Mouse (Mus musculus) embryonic facial prominence, embryonic 12.5 days (tissue): ENCODE data around the gene Vps13d. TPM values are rescaled to one million over a fixed set of nuclear protein-coding genes. Genes with fewer than 3 reads are reported as not detected.

ENCODE experiments used
- ATAC-seq: fragments of 200-750 bp; cut with Nextera tagmentation; 2 replicates; pipeline ENCODE4 v1.8.0; 2017; ENCODE audit not compliant: insufficient number of reproducible peaks, insufficient read depth, low FRiP score, low TSS enrichment
- H3K27ac ChIP-seq: fragments of 300-500 bp; sonication (generic); 2 replicates; pipeline ENCODE4 v1.5.1; 2016; ENCODE audit warnings: mild to moderate bottlenecking
- H3K27me3 ChIP-seq: fragments of 300-500 bp; sonication (generic); 2 replicates; pipeline ENCODE4 v1.6.1; 2016; ENCODE audit warnings: mild to moderate bottlenecking, moderate library complexity
- H3K36me3 ChIP-seq: fragments of 300-500 bp; sonication (generic); 2 replicates; pipeline ENCODE4 v1.6.1; 2016; ENCODE audit warnings: mild to moderate bottlenecking
- H3K4me1 ChIP-seq: fragments of 300-500 bp; sonication (generic); 2 replicates; pipeline ENCODE4 v1.6.1; 2016
- H3K4me2 ChIP-seq: fragments of 300-500 bp; sonication (generic); replicated peaks from 2 replicates; pipeline ENCODE4 v1.6.1; 2016; ENCODE audit warnings: mild to moderate bottlenecking, moderate library complexity
- H3K4me3 ChIP-seq: fragments of 300-500 bp; sonication (generic); 2 replicates; pipeline ENCODE4 v1.5.1; 2016; ENCODE audit warnings: mild to moderate bottlenecking
- H3K9ac ChIP-seq: fragments of 300-500 bp; sonication (generic); 2 replicates; pipeline ENCODE4 v1.6.1; 2016; ENCODE audit warnings: mild to moderate bottlenecking, moderate library complexity
- H3K9me3 ChIP-seq: fragments of 300-500 bp; sonication (generic); 2 replicates; pipeline ENCODE4 v1.6.1; 2016; ENCODE audit warnings: mild to moderate bottlenecking, moderate library complexity
- WGBS: fragments of 180-500 bp; shearing (Covaris S2); methylation state at CpG from one replicate; pipeline ENCODE4 v1.1.7; 2016; 5-methylcytosine and 5-hydroxymethylcytosine counted together
- polyA plus RNA-seq: library from polyadenylated mRNA; unstranded; fragments of >200 nt; fragmentation: Nextera tagmentation; extraction: Ambion mirVana; gene quantifications from 2 replicates; pipeline ENCODE4 v1.2.1, GENCODE M21; 2016

Vps13d gene
- polyA plus RNA-seq, 1 experiment from 2014 or later = 6.9 TPM

DNA sequence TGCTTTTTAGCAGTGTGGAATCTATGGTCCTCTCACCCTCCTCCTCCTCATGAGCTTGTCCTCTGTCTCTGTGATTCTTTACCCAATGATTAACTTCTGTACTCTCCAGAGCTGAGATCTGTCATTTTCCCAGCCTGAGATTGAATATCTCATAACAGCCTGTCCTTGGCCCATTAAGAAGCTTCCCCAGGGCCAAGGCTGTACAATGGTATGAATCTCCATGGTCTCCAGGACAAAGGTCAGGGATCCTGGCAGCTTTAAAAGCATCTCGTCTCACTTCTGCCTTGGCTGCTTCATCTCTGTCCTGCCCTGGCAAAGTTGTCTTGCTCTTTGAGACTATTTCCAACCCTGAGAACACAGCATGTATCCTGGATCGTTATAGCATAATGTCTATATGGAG lies 237.1 kb downstream of the Vps13d start:
- Histone ChIP-seq H3K4me1 (no peaks in the 10 kb centered on the region), H3K9me3 (no peaks in the 10 kb centered on the region), H3K9ac (no peak overlapping the region), H3K36me3 (no peaks in the 10 kb centered on the region), H3K27ac (no peak overlapping the region), H3K4me3 (no peak overlapping the region), H3K27me3 (no peaks in the 10 kb centered on the region), H3K4me2 (no peak overlapping the region)
- ATAC-seq = no peak
- 84% methylated on average over 2 of the region's 2 CpGs for WGBS

DNA sequence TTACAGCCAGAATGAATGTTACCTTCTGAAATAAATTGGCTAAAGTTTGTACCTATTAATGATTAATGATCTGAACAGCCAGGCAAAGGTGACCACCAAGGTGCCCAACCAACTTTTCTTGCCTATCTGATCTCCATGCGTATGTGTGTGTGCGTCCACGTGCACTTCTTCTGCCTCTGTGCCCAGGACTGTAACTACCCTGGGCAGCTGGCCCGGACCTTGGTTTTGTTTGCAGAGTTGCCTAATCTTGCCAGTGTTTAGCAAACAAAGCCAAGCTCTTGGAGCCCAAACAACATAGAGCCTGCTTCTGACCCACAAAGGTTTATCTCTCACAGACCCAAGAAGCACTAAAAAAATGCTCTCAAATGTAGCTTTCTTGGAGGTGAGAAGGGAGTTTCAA lies 237.6 kb downstream of the Vps13d start:
- H3K9me3 ChIP-seq = no peaks in the 10 kb centered on the region
- no peak overlapping the region for H3K4me2 ChIP-seq
- no peak overlapping the region for H3K9ac ChIP-seq
- no peak overlapping the region for H3K27ac ChIP-seq
- H3K4me3 ChIP-seq = no peak overlapping the region
- no peaks in the 10 kb centered on the region for H3K36me3 ChIP-seq
- H3K27me3 ChIP-seq = no peaks in the 10 kb centered on the region
- ATAC-seq = no peak
- 96% methylated on average over 4 of the region's 4 CpGs for WGBS
- H3K4me1 ChIP-seq = no peaks in the 10 kb centered on the region

DNA sequence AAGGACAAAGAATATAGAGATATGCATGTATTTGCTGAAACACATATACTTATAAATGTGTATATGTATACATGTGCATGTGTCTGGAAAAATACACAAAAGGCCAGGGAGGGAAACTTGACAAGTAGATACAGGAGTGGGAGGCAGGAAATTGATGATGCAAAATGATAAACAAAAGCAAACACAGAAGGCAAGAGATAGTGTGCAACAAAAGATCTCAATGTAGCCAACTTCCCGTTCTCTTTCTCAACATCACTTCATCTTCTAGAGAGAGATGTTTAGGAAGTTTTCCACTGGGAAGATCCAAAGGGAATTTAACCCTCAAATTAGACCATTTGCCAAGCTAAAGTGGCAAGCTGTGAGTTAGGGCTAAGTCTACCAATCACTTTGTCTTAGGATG lies 238.5 kb downstream of the Vps13d start:
- no peak overlapping the region for H3K4me2 ChIP-seq
- no peaks in the 10 kb centered on the region for H3K27me3 ChIP-seq
- no peaks in the 10 kb centered on the region for H3K9me3 ChIP-seq
- no peak overlapping the region for H3K27ac ChIP-seq
- no peak overlapping the region for H3K9ac ChIP-seq
- no peaks in the 10 kb centered on the region for H3K36me3 ChIP-seq
- no peaks in the 10 kb centered on the region for H3K4me1 ChIP-seq
- H3K4me3 ChIP-seq = no peak overlapping the region
- ATAC-seq = no peak
- whole genome bisulfite sequencing = 61% methylated on average over 1 of the region's 1 CpGs

DNA sequence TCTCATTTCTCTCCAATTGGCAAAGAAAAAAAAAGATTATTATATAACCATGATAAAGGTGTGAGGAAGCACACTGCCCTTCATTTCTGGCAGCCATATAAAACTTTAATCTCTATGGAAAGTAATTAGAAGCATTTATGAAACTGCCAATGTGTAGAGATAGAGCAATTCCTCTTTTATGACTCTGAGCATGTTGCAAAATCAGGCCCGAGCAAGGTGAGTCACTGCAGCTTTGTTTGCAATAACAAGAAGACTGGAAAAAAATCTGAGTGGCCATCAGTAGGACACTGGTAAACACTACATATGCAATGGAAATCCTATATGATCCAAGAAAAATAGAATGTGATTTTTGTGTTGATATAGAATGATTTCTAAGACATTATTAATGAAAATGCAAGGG lies 238.9 kb downstream of the Vps13d start:
- no peaks in the 10 kb centered on the region for H3K4me1 ChIP-seq
- H3K9ac ChIP-seq = no peak overlapping the region
- WGBS = 83% methylated on average over 1 of the region's 1 CpGs
- no peak overlapping the region for H3K4me2 ChIP-seq
- H3K27ac ChIP-seq = no peak overlapping the region
- H3K36me3 ChIP-seq = no peaks in the 10 kb centered on the region
- no peak overlapping the region for H3K4me3 ChIP-seq
- no peaks in the 10 kb centered on the region for H3K27me3 ChIP-seq
- no peaks in the 10 kb centered on the region for H3K9me3 ChIP-seq
- ATAC-seq = no peak

DNA sequence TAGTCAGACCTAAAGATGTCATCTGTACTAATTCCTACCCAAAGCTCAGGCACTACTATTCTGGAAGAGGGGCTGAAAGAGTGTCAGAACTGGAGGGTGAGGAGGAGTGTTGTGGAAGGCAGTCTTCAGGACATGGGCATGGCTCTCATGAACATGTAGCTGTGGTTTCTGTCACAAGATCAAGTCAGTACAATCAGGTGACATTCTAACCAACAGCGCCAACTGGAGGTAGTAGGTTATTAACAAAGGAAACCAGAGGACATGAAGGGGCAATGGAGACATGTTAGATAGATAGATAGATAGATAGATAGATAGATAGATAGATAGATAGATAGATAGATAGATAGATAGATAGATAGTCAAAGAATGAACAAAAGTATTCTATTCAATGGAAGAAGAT lies 241.4 kb downstream of the Vps13d start:
- H3K27me3 ChIP-seq = no peaks in the 10 kb centered on the region
- H3K4me3 ChIP-seq = no peak overlapping the region
- H3K36me3 ChIP-seq = no peaks in the 10 kb centered on the region
- H3K4me2 ChIP-seq = no peak overlapping the region
- H3K4me1 ChIP-seq = peaks cover 10% of the 10 kb centered on the region
- no peak for ATAC-seq
- H3K9ac ChIP-seq = no peak overlapping the region
- no peak overlapping the region for H3K27ac ChIP-seq
- no peaks in the 10 kb centered on the region for H3K9me3 ChIP-seq
- 80% methylated on average over 1 of the region's 1 CpGs for WGBS

DNA sequence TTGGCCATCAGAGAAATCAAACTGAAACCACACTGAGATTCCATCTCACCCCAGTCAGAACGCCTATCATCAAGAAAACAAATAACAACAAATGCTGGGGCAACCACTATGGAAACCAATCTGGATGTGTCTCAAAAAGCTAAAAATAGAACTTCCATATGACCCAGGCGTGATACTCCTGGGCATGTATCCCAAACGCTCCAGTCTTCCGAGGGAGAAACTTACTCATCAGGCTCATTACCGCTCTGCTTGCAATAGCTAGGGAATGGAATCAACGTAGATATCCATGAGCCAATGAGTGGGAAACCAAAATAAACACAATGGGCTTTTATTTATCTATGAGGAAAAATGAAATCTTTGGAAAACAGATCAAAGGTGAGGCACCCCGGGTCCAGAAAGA lies 242.9 kb downstream of the Vps13d start:
- ATAC-seq = no peak
- Histone ChIP-seq H3K27ac (no peak overlapping the region), H3K4me2 (no peak overlapping the region), H3K9me3 (no peaks in the 10 kb centered on the region), H3K27me3 (no peaks in the 10 kb centered on the region), H3K9ac (no peak overlapping the region), H3K36me3 (no peaks in the 10 kb centered on the region), H3K4me1 (peaks cover 10% of the 10 kb centered on the region), H3K4me3 (no peak overlapping the region)
- WGBS = 87% methylated on average over 7 of the region's 7 CpGs

DNA sequence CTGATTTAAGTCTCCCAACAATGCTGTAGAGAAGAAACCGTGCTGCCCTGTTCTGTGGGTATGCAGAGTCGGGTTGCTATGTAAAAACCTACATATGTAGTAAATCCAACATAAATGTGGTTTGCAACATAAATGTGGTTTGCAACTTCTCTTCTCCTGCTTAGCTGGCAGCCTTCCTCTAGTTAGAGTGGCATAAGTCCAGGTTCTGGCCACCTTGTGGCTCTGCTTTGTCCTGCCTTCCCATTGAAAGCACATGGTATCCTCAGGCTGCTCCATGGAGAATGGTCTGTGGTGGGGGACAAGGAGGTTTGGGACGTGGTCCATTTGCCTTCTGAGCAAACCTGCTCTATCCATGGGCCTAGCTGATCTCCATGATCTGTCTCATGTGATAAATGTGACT lies 243.9 kb downstream of the Vps13d start:
- Histone ChIP-seq H3K27ac (no peak overlapping the region), H3K27me3 (no peaks in the 10 kb centered on the region), H3K9ac (no peak overlapping the region), H3K36me3 (no peaks in the 10 kb centered on the region), H3K4me3 (no peak overlapping the region), H3K9me3 (no peaks in the 10 kb centered on the region), H3K4me1 (peaks cover 10% of the 10 kb centered on the region), H3K4me2 (no peak overlapping the region)
- WGBS = 85% methylated on average over 3 of the region's 3 CpGs
- no peak for ATAC-seq

DNA sequence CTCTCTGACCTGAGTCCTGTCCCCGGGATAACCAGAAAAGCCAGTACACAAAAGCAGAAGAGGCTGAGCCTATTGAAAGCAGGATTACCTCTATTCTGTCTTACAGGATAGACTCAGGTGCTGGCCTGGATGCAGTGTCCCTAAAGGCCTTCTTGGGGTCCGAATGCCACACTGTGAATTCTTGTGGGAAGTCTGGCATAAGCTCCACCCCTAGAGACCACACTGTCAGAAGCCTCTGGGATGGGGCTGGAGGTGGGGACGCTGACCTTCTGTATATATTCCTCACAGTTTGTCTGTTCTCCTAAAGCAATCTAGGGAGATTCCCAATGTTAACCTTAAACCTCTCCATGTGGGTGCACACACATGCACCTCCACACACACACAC lies 244.5 kb downstream of the Vps13d start:
- Histone ChIP-seq H3K4me1 (peaks cover 10% of the 10 kb centered on the region), H3K27me3 (no peaks in the 10 kb centered on the region), H3K9ac (no peak overlapping the region), H3K4me3 (no peak overlapping the region), H3K4me2 (no peak overlapping the region), H3K27ac (no peak overlapping the region; the same call in 1 of the 2 replicates), H3K36me3 (no peaks in the 10 kb centered on the region), H3K9me3 (no peaks in the 10 kb centered on the region)
- 58% methylated on average over 3 of the region's 3 CpGs for WGBS
- ATAC-seq = no peak

DNA sequence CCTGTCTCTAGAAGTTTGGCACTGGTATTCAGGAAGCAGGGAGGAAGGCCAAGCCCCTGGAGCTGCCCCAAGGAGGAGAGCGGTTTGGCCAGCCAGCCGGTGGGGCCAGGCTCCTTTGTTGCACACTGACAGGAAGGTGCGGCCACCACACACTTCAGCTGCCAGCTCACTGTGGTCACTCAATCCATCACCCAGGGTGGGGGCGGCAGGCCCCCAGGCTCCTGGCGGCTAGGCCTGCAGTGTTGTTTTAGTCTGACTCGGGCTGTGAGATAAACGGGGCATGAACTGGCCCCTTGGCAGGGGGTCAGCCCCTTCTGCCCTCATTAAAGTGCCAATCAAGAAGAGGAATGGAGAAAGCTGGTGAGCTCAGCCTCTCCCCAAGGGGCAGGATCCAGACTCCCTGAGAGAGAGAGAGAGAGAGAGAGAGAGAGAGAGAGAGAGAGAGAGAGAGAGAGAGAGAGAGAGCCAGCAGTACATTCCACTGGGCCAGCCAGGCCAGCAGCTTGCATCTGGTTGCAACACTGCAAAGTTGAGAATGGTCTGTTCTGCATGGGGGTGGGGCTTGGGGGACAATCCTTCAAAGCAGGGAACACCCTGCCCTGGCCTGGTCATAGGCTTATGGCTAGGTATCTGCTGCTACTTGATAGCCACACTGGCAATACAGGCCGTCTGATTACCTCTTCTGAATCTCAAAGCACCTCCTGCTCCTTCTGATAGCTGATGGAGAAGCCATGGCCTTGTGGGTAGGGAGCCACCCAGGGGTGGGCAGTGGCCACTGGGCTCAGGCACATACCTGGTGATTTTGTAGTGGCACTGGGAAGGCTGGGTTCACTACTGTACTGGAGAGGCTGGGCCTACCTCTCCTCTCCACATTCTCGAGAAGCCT lies 245.1 kb downstream of the Vps13d start:
- peaks cover 10% of the 10 kb centered on the region for H3K4me1 ChIP-seq
- 22% methylated on average over 9 of the region's 9 CpGs for WGBS
- no peaks in the 10 kb centered on the region for H3K27me3 ChIP-seq
- no peaks in the 10 kb centered on the region for H3K9me3 ChIP-seq
- H3K4me3 ChIP-seq = no peak overlapping the region
- no peaks in the 10 kb centered on the region for H3K36me3 ChIP-seq
- no peak overlapping the region for H3K4me2 ChIP-seq
- H3K27ac ChIP-seq = peak overlapping the region; percentile 30
- peak overlapping the region; percentile 15; the same call in 1 of the 2 replicates for H3K9ac ChIP-seq
- peak; percentile 39; the same call in 1 of the 2 replicates for ATAC-seq

DNA sequence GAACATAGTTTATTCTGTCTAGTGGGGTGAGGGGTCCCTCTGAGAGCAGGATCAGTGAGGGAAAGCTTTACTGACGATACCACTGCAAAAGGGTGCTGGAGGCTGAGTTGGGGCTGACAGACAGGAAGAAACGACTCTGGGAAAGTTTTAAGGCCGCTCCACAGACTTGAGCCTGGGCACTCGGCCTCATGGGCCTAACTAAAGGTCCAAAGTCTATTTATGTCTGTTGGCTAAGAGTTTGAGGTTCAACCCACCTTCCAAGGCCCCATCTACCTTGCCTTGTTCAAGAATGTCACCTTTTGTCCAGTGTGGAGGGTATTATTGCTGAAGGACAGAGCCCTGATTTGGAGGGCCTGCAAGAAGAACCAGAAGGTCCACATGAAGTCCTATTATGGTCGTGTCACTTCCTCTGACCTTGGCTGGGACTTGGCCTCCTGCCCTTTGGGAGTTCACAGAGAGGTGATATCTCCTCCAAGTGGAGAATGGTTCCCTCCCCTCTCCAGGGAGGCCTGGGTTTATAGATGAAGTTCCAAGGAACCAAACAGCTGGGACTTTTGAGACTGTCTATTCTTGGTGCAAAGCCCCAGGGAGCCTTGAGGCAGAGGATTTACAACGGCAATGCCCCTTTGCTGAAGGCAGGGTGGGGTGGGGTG lies 246.9 kb downstream of the Vps13d start:
- ATAC-seq = no peak
- no peak overlapping the region for H3K27ac ChIP-seq

DNA sequence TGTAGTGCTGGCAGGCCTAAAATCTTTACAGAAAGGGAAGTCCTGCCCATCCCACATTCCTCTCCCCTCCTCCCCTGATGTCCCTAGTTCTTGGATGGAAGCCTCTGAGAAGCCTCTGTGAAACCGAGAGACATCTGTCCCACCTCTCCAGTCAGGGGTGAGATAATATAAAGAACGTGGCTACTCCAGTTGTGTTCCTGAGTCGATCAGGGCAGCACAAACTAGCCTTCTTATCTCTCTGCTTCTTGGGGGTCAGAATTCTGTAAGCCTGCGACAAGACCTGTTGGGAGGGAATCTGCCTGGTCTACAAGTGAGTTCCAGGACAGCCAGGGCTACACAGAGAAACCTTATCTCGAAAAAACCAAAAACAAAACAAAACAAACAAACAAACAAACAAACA lies 251.5 kb downstream of the Vps13d start:
- no peak overlapping the region for H3K4me2 ChIP-seq
- H3K27ac ChIP-seq = no peak overlapping the region
- H3K36me3 ChIP-seq = no peaks in the 10 kb centered on the region
- H3K9ac ChIP-seq = no peak overlapping the region
- no peaks in the 10 kb centered on the region for H3K9me3 ChIP-seq
- 80% methylated on average over 5 of the region's 5 CpGs for WGBS
- no peak for ATAC-seq
- no peaks in the 10 kb centered on the region for H3K27me3 ChIP-seq
- no peaks in the 10 kb centered on the region for H3K4me1 ChIP-seq
- no peak overlapping the region for H3K4me3 ChIP-seq

More for the DNA sequence above, 246.9 kb downstream of the Vps13d start:
- H3K27me3 ChIP-seq = no peaks in the 10 kb centered on the region
- peaks cover 10% of the 10 kb centered on the region for H3K4me1 ChIP-seq
- 65% methylated on average over 6 of the region's 6 CpGs for WGBS
- H3K36me3 ChIP-seq = no peaks in the 10 kb centered on the region
- H3K4me2 ChIP-seq = no peak overlapping the region
- no peak overlapping the region for H3K9ac ChIP-seq
- no peak overlapping the region for H3K4me3 ChIP-seq
- H3K9me3 ChIP-seq = no peaks in the 10 kb centered on the region

DNA sequence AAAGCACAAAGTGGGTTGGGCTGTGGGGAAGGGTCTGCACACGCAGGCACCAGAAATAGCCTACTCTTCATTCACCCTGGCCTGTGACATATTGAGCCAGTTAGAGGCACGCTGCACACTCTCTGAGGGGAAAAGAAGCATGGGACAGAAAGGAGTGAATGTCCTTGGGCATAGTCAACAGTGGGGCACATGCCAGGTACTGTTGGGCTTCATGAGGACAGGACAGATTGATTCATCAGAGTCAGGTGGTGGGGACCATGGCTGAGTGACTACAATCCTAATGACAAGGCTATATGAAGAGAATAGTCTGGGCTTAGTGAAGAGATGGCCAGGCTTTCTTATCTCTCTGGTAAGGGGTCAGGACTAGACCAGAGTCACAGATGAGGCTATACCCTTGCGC lies 252.4 kb downstream of the Vps13d start:
- Histone ChIP-seq H3K9me3 (no peaks in the 10 kb centered on the region), H3K4me2 (no peak overlapping the region), H3K4me3 (no peak overlapping the region), H3K36me3 (no peaks in the 10 kb centered on the region), H3K27me3 (no peaks in the 10 kb centered on the region), H3K27ac (no peak overlapping the region), H3K4me1 (no peaks in the 10 kb centered on the region), H3K9ac (no peak overlapping the region)
- ATAC-seq = no peak
- 90% methylated on average over 3 of the region's 3 CpGs for WGBS
